Mouse (Mus musculus): ENCODE data around the gene Yy1. TPM values are rescaled to one million over a fixed set of nuclear protein-coding genes. Genes with fewer than 3 reads are reported as not detected.
"Not testable (repeated sequence)": the region's sequence is repeated elsewhere in the genome, so short reads cannot be mapped to it uniquely, and the experiment has no call there.

Yy1 gene
- polyA plus RNA-seq, 1 experiment: 37.8 TPM

DNA sequence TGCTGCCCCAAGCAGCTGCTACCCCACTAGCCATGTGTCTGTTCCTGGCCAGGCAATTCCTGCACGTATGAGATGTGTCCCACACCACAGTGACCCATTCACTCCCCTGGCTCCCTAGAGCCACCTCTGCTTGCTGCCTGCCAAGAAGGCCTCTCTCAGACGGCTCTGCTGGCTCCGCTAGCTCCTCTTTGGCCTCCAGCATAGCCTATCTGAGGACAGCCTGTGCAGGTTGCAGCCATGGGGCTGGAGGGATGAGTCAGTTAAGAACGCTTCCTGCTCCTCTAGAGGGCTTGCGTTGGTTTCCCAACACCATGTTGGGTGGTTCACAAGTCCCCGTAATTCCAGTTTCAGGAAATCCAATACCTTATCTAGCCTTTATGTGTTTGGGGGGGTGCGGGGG, 49.9 kb downstream of the Yy1 start:
- H3K27ac ChIP-seq (ENCODE audit: control insufficient read depth, insufficient read depth, low read length): no peak overlapping the region
- H3K4me1 ChIP-seq (replicated peaks; ENCODE audit: control insufficient read depth, insufficient read depth, low read length): peaks cover 3% of the 10 kb centered on the region
- TF ChIP-seq POLR2A (IDR thresholded peaks at IDR 0.05; ENCODE audit: control insufficient read depth, extremely low read depth, insufficient read depth, low read length, poor library complexity): no peak
- TF ChIP-seq CTCF (IDR thresholded peaks at IDR 0.05; ENCODE audit: borderline replicate concordance, control insufficient read depth, extremely low read depth, insufficient read depth, low read length, poor library complexity): no peak
- no peak overlapping the region for H3K4me3 ChIP-seq (ENCODE audit: control insufficient read depth, insufficient read depth, low read length)
- H3K36me3 ChIP-seq (ENCODE audit: control insufficient read depth, insufficient read depth, low read length): peaks cover 5% of the 10 kb centered on the region; the same call in 1 of the 2 replicates
- H3K27me3 ChIP-seq (ENCODE audit: control insufficient read depth, insufficient read depth, low read length): no peaks in the 10 kb centered on the region
- 96% methylated on average over 7 of the region's 7 CpGs for WGBS
- DNase-seq: no peak

DNA sequence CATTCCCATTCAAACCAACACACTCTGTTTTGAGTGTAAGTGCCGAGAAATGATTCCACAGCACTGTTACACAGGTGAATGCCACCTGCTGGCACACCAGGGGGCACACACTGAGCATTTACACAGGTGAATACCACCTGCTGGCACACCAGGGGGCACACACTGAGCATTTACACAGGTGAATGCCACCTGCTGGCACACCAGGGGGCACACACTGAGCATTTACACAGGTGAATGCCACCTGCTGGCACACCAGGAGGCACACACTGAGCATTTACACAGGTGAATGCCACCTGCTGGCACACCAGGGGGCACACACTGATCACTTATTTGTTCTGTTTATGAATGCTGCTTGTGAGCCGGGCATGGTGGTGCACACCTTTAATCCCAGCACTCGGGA, 55.3 kb downstream of the Yy1 start:
- not testable (repeated sequence) for H3K27ac ChIP-seq (ENCODE audit: control insufficient read depth, insufficient read depth, low read length); DNase-seq; H3K4me3 ChIP-seq (ENCODE audit: control insufficient read depth, insufficient read depth, low read length); H3K27me3 ChIP-seq (ENCODE audit: control insufficient read depth, insufficient read depth, low read length); H3K36me3 ChIP-seq (ENCODE audit: control insufficient read depth, insufficient read depth, low read length); H3K4me1 ChIP-seq (replicated peaks; ENCODE audit: control insufficient read depth, insufficient read depth, low read length)
- 89% methylated on average over 3 of the region's 3 CpGs for WGBS

DNA sequence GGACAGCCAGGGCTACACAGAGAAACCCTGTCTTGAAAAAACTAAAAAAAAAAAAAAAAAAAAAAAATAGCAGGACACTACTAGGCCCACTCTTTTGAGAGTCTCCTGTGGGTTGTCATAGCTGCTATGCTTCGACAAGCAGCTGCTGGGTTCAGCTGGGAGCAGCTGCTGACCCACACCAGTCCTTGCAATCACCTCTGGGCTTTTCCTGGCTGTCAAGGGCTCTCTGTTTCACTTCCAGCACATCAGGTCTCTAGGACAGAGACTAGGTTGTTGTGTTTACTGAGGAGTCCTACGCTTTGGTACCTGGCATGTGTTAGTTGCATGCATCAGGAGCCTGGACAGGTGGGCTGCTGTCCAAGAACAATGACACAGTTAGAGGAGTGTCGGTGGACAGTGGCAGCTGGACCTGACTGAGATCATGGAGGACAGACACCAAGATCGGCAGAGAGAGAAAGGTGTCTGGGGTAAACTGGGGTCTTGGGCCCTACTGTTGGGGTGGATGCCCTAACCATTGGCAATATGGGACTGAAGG, 56.8 kb downstream of the Yy1 start:
- H3K27ac ChIP-seq (ENCODE audit: control insufficient read depth, insufficient read depth, low read length): no peak overlapping the region
- DNase-seq: no peak
- no peak for TF ChIP-seq POLR2A (IDR thresholded peaks at IDR 0.05; ENCODE audit: control insufficient read depth, extremely low read depth, insufficient read depth, low read length, poor library complexity)
- no peak for TF ChIP-seq CTCF (IDR thresholded peaks at IDR 0.05; ENCODE audit: borderline replicate concordance, control insufficient read depth, extremely low read depth, insufficient read depth, low read length, poor library complexity)
- H3K4me1 ChIP-seq (replicated peaks; ENCODE audit: control insufficient read depth, insufficient read depth, low read length): 0 out of 2 replicates have a peak, but pooled peaks cover 4% of the 10 kb centered on the region
- H3K4me3 ChIP-seq (ENCODE audit: control insufficient read depth, insufficient read depth, low read length): no peak overlapping the region
- WGBS: 95% methylated on average over 4 of the region's 4 CpGs
- H3K36me3 ChIP-seq (ENCODE audit: control insufficient read depth, insufficient read depth, low read length): no peaks in the 10 kb centered on the region
- H3K27me3 ChIP-seq (ENCODE audit: control insufficient read depth, insufficient read depth, low read length): no peaks in the 10 kb centered on the region

DNA sequence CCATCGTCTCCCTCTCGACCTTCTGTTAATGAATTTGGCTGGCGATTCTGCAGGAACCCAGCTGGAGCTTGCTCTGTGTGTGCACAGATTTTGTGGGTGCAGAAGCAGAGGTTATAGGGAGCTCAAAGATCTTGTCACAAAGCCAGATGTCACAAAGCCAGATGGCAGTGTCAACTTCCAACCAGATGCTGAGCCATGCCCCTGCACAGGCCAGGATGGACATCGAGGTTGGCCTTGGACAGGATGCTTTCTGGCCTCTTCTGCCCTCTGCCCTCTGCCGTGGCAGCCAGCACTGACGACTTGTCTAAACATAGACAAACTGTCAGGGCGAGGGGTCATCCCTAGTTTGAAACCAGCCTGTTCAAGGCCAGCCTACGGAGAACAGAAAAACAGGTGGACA, 57.4 kb downstream of the Yy1 start:
- no peak for DNase-seq
- H3K4me3 ChIP-seq (ENCODE audit: control insufficient read depth, insufficient read depth, low read length): no peak overlapping the region
- 90% methylated on average over 8 of the region's 8 CpGs for WGBS
- no peak overlapping the region for H3K27ac ChIP-seq (ENCODE audit: control insufficient read depth, insufficient read depth, low read length)
- no peak for TF ChIP-seq CTCF (IDR thresholded peaks at IDR 0.05; ENCODE audit: borderline replicate concordance, control insufficient read depth, extremely low read depth, insufficient read depth, low read length, poor library complexity)
- no peak for TF ChIP-seq POLR2A (IDR thresholded peaks at IDR 0.05; ENCODE audit: control insufficient read depth, extremely low read depth, insufficient read depth, low read length, poor library complexity)
- H3K4me1 ChIP-seq (replicated peaks; ENCODE audit: control insufficient read depth, insufficient read depth, low read length): 0 out of 2 replicates have a peak, but pooled peaks cover 4% of the 10 kb centered on the region
- no peaks in the 10 kb centered on the region for H3K36me3 ChIP-seq (ENCODE audit: control insufficient read depth, insufficient read depth, low read length)
- H3K27me3 ChIP-seq (ENCODE audit: control insufficient read depth, insufficient read depth, low read length): no peaks in the 10 kb centered on the region

DNA sequence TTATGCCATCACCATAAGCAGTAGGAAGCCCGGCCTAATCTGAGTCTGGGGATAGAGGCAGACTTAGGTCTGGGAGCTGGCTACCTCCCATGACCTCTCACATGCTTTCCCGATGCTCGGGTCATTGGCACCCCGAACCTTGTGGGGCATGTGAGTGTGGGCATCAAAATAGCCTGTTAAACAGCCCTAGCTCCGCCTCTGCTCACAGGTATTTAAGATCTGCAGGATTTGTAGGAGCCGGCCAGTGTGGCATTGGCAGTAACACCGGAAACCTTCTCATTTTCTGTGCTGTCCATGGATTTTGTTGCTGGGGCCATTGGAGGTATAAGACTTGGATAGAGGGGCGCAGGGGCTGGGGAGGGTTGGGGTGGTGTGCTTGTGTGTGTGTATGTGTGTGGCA, 58.1 kb downstream of the Yy1 start:
- WGBS: 94% methylated on average over 8 of the region's 8 CpGs
- no peaks in the 10 kb centered on the region for H3K36me3 ChIP-seq (ENCODE audit: control insufficient read depth, insufficient read depth, low read length)
- TF ChIP-seq POLR2A (IDR thresholded peaks at IDR 0.05; ENCODE audit: control insufficient read depth, extremely low read depth, insufficient read depth, low read length, poor library complexity): no peak
- no peak for TF ChIP-seq CTCF (IDR thresholded peaks at IDR 0.05; ENCODE audit: borderline replicate concordance, control insufficient read depth, extremely low read depth, insufficient read depth, low read length, poor library complexity)
- no peaks in the 10 kb centered on the region for H3K27me3 ChIP-seq (ENCODE audit: control insufficient read depth, insufficient read depth, low read length)
- no peak overlapping the region for H3K4me3 ChIP-seq (ENCODE audit: control insufficient read depth, insufficient read depth, low read length)
- 0 out of 2 replicates have a peak, but pooled peaks cover 4% of the 10 kb centered on the region for H3K4me1 ChIP-seq (replicated peaks; ENCODE audit: control insufficient read depth, insufficient read depth, low read length)
- no peak for DNase-seq
- H3K27ac ChIP-seq (ENCODE audit: control insufficient read depth, insufficient read depth, low read length): no peak overlapping the region

DNA sequence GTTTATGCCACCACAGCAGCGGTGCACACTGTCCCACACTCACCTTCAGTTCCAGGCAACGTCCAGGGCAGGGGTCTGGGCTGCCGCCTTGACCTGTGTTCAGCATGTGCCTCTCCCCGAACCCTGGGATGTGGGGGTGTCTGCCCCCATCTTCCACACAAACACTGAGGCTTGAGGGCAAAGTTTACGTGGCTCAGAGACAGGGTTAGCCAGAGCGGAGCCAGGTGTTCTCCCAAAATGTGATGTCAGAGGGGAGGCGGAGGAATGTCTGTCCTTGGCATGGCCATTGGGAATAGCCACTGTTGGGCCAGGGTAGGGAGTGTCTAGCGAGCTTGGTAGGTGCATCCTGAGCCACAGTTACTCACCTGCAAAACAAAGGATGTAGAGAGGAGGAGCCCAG, 60.0 kb downstream of the Yy1 start:
- 98% methylated on average over 8 of the region's 8 CpGs for WGBS
- no peaks in the 10 kb centered on the region for H3K27me3 ChIP-seq (ENCODE audit: control insufficient read depth, insufficient read depth, low read length)
- 0 out of 2 replicates have a peak, but pooled peaks cover 4% of the 10 kb centered on the region for H3K4me1 ChIP-seq (replicated peaks; ENCODE audit: control insufficient read depth, insufficient read depth, low read length)
- no peak for TF ChIP-seq POLR2A (IDR thresholded peaks at IDR 0.05; ENCODE audit: control insufficient read depth, extremely low read depth, insufficient read depth, low read length, poor library complexity)
- TF ChIP-seq CTCF (IDR thresholded peaks at IDR 0.05; ENCODE audit: borderline replicate concordance, control insufficient read depth, extremely low read depth, insufficient read depth, low read length, poor library complexity): no peak
- H3K4me3 ChIP-seq (ENCODE audit: control insufficient read depth, insufficient read depth, low read length): no peak overlapping the region
- no peak for DNase-seq
- no peaks in the 10 kb centered on the region for H3K36me3 ChIP-seq (ENCODE audit: control insufficient read depth, insufficient read depth, low read length)
- no peak overlapping the region for H3K27ac ChIP-seq (ENCODE audit: control insufficient read depth, insufficient read depth, low read length)

DNA sequence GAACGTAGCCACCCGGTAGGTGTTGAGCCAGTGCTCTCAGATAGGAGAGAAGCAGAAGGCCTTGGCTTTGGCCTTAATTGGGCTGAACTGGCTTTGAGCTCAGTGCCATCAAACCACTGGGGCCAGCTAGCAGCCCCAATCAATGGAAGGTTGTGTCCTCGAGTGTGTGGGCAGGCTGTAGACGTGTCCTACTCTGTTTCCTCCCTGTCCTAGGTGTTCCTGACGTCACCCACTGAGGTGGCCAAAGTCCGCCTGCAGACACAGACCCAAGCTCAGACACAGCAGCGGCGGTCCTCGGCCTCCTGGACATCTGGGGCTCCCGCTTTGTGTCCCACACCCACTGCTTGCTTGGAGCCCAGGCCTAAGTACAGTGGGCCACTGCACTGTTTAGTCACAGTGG, 62.3 kb downstream of the Yy1 start:
- 97% methylated on average over 10 of the region's 10 CpGs for WGBS
- Histone ChIP-seq H3K27me3 (ENCODE audit: control insufficient read depth, insufficient read depth, low read length) (no peaks in the 10 kb centered on the region), H3K4me1 (replicated peaks; ENCODE audit: control insufficient read depth, insufficient read depth, low read length) (0 out of 2 replicates have a peak, but pooled peaks cover 4% of the 10 kb centered on the region), H3K4me3 (ENCODE audit: control insufficient read depth, insufficient read depth, low read length) (no peak overlapping the region), H3K36me3 (ENCODE audit: control insufficient read depth, insufficient read depth, low read length) (no peaks in the 10 kb centered on the region), H3K27ac (ENCODE audit: control insufficient read depth, insufficient read depth, low read length) (no peak overlapping the region)
- no peak for TF ChIP-seq CTCF (IDR thresholded peaks at IDR 0.05; ENCODE audit: borderline replicate concordance, control insufficient read depth, extremely low read depth, insufficient read depth, low read length, poor library complexity)
- no peak for DNase-seq

Measured in thymus, adult 2 months (tissue).